19 mouse cellular contexts compared by ENCODE assay signal in genomic region chr9:46053014-46053666, GRCm38 (mm10). TPM values are rescaled to one million over a fixed set of nuclear protein-coding genes. Genes with fewer than 3 reads are reported as not detected.
DNase-seq lines count a peak whose midpoint lies in the region; ATAC-seq lines count a peak whose summit lies in the region.
"Had no signal": no experiment of that assay in that cellular context is flagged by ENCODE, and none has a peak within 500 bp of the region (broad histone marks: within the 10 kb centered on the region; RNA-seq: fewer than 3 reads in every experiment).

No protein-coding gene starts in this region.

- no peak overlapping the region for H3K9ac ChIP-seq in hindbrain, embryonic 16.5 days (ENCODE audit: low read depth, low read length)
- H3K9ac ChIP-seq in hindbrain, embryonic 11.5 days (ENCODE audit: low read depth, low read length): no peak overlapping the region
- H3K9ac ChIP-seq: embryonic facial prominence, embryonic 12.5 days; heart, embryonic 15.5 days; liver, embryonic 12.5 days; neural tube, embryonic 12.5 days; stomach, embryonic 15.5 days had no signal

- 60% methylated on average over 9 of the region's 9 CpGs for WGBS in hindbrain, embryonic 16.5 days
- 65% methylated on average over 9 of the region's 9 CpGs for WGBS in hindbrain, embryonic 11.5 days

- H3K36me3 ChIP-seq in hindbrain, embryonic 16.5 days (ENCODE audit: control insufficient read depth, insufficient read depth, low read length): no peaks in the 10 kb centered on the region
- no peaks in the 10 kb centered on the region for H3K36me3 ChIP-seq in hindbrain, embryonic 11.5 days (ENCODE audit: control insufficient read depth, insufficient read depth, low read length)
- H3K36me3 ChIP-seq: heart, embryonic 15.5 days; hindbrain, embryonic 10.5 days; liver, embryonic 12.5 days; neural tube, embryonic 12.5 days; stomach, embryonic 15.5 days had no signal

- H3K27me3 ChIP-seq in hindbrain, embryonic 16.5 days (replicated peaks; ENCODE audit: control insufficient read depth, insufficient read depth, low read length): no peaks in the 10 kb centered on the region
- no peaks in the 10 kb centered on the region for H3K27me3 ChIP-seq in hindbrain, embryonic 11.5 days (ENCODE audit: control insufficient read depth, insufficient read depth, low read length)
- H3K27me3 ChIP-seq: CH12.LX; embryonic facial prominence, embryonic 12.5 days; heart, embryonic 15.5 days; liver, embryonic 12.5 days; megakaryocyte, embryonic 14.5 days; neural tube, embryonic 12.5 days; stomach, embryonic 15.5 days had no signal

- H3K4me1 ChIP-seq in hindbrain, embryonic 16.5 days (ENCODE audit: control insufficient read depth, insufficient read depth, low read depth, low read length): peaks cover 3% of the 10 kb centered on the region
- H3K4me1 ChIP-seq in hindbrain, embryonic 11.5 days (replicated peaks; ENCODE audit: control insufficient read depth, insufficient read depth, low read length): no peaks in the 10 kb centered on the region; the same call in 1 of the 2 replicates

- H3K4me3 ChIP-seq in hindbrain, embryonic 16.5 days (ENCODE audit: low read length): no peak overlapping the region
- H3K4me3 ChIP-seq in hindbrain, embryonic 11.5 days (ENCODE audit: low read depth, low read length): no peak overlapping the region
- H3K4me3 ChIP-seq: embryonic facial prominence, embryonic 12.5 days; heart, embryonic 15.5 days; hindbrain, embryonic 10.5 days; liver, embryonic 12.5 days; megakaryocyte, embryonic 14.5 days; neural tube, embryonic 12.5 days; stomach, embryonic 15.5 days had no signal

- no peaks in the 10 kb centered on the region for H3K9me3 ChIP-seq in hindbrain, embryonic 16.5 days (ENCODE audit: control insufficient read depth, low read length)
- H3K9me3 ChIP-seq in hindbrain, embryonic 11.5 days (ENCODE audit: control insufficient read depth, low read length): no peaks in the 10 kb centered on the region
- H3K9me3 ChIP-seq: embryonic facial prominence, embryonic 12.5 days; heart, embryonic 15.5 days; hindbrain, embryonic 10.5 days; liver, embryonic 12.5 days; megakaryocyte, embryonic 14.5 days; neural tube, embryonic 12.5 days; stomach, embryonic 15.5 days had no signal

- no peak overlapping the region for H3K4me2 ChIP-seq in hindbrain, embryonic 16.5 days (ENCODE audit: low read length)
- H3K4me2 ChIP-seq in hindbrain, embryonic 11.5 days (replicated peaks; ENCODE audit: low read depth, low read length): no peak overlapping the region
- H3K4me2 ChIP-seq: embryonic facial prominence, embryonic 12.5 days; heart, embryonic 15.5 days; liver, embryonic 12.5 days; neural tube, embryonic 12.5 days; stomach, embryonic 15.5 days had no signal

- no peak; the same call in 1 of the 2 replicates for ATAC-seq in hindbrain, embryonic 16.5 days
- no peak for ATAC-seq in hindbrain, embryonic 11.5 days (ENCODE audit: low FRiP score)
- ATAC-seq: intestine, embryonic 16.5 days; liver, embryonic 12.5 days had no signal

- no peak overlapping the region for H3K27ac ChIP-seq in hindbrain, embryonic 16.5 days (ENCODE audit: low read depth, low read length)
- no peak overlapping the region for H3K27ac ChIP-seq in hindbrain, embryonic 11.5 days (ENCODE audit: low read depth, low read length)
- H3K27ac ChIP-seq: embryonic facial prominence, embryonic 12.5 days; heart, embryonic 15.5 days; hindbrain, embryonic 10.5 days; kidney, postnatal 0 days; liver, embryonic 12.5 days; neural tube, embryonic 12.5 days; stomach, embryonic 15.5 days had no signal

- DNase-seq in layer of hippocampus, adult 8-10 months (ENCODE audit: low spot score in 2 of 2): peak; percentile 51 to 67
- DNase-seq in layer of hippocampus, postnatal 10 days (ENCODE audit: low spot score in 2 of 2): no peak
- DNase-seq in 3134 (ENCODE audit: extremely low read depth, insufficient read length, low spot score): peak; percentile 44
- DNase-seq in Muller cell, postnatal 12 days (ENCODE audit: inconsistent ontology term): peak; percentile 91
- peak; percentile 64 for DNase-seq in cerebellum, adult 9-11 months
- DNase-seq in heart, adult 9 months (ENCODE audit: low spot score in 2 of 2): no peak
- DNase-seq in hindbrain, embryonic 11.5 days (ENCODE audit: low spot score): no peak
- DNase-seq: lung, postnatal 10 days had no signal

RNA-seq across cellular contexts. Expression of gene Sik3, which starts 40.5 kb away (rescaled TPM):
- total RNA-seq in layer of hippocampus, adult 8-10 months (2022): 100 to 1,000 TPM; 134 to 147 (median 140) TPM
- 10 to 100 TPM; 83.8 to 85.0 TPM for total RNA-seq in layer of hippocampus, postnatal 10 days (2021)
- 5.2 and 5.7 TPM in 2 replicates for polyA plus RNA-seq in hindbrain, embryonic 16.5 days (2015; fragmentation: Nextera tagmentation; extraction: Ambion mirVana)
- 9.0 and 10.1 TPM in 2 replicates for polyA plus RNA-seq in hindbrain, embryonic 11.5 days (2014; fragmentation: Nextera tagmentation; extraction: Ambion mirVana)

RNA-seq across cellular contexts. Expression of gene Pafah1b2, which starts 40.6 kb away (rescaled TPM):
- 100 to 1,000 TPM; 195 to 219 (median 207) TPM for total RNA-seq in layer of hippocampus, adult 8-10 months (2022)
- 100 to 1,000 TPM; 245 to 256 TPM for total RNA-seq in layer of hippocampus, postnatal 10 days (2021)
- polyA plus RNA-seq in hindbrain, embryonic 16.5 days (2015; fragmentation: Nextera tagmentation; extraction: Ambion mirVana): 263 and 279 TPM in 2 replicates
- 282 and 301 TPM in 2 replicates for polyA plus RNA-seq in hindbrain, embryonic 11.5 days (2014; fragmentation: Nextera tagmentation; extraction: Ambion mirVana)

Comparison
In these comparisons a context has a peak if more than half of its experiments do, and no peak if none do; other contexts are left out.
1. DNase-seq: peak in layer of hippocampus, adult 8-10 months (2 of 2), 3134 (single experiment), Muller cell, postnatal 12 days (single experiment) and cerebellum, adult 9-11 months (single experiment); none in layer of hippocampus, postnatal 10 days (0 of 2), heart, adult 9 months (0 of 2) and hindbrain, embryonic 11.5 days (single experiment).